Mouse (Mus musculus): ENCODE measurements around the gene Rcan1. TPM values are rescaled to one million over a fixed set of nuclear protein-coding genes. Genes with fewer than 3 reads are reported as not detected.
"Not testable (repeated sequence)": the region's sequence is repeated elsewhere in the genome, so short reads cannot be mapped to it uniquely, and the experiment has no call there.

Gene Rcan1
- total RNA-seq, 2 experiments from 2014 or later = 55.4 to 60.9 TPM

DNA sequence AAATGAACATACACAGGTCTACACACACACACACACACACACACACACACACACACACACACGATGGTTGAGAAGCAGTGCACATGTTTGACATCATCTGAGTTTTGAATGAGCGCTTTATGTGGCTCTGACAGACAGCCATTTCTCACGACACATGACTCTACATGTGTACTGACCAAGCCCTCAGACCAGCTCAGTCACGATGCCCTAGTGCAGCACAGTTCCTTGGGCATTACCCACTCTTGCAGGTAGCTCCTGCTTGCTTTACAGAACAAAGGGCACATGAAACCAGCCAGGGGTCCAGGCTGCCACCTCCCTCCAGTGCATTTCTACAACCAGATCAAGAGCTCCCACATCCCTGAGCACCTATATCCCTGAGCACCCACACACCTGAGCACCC is 27.7 kb downstream of the Rcan1 start:
- no peak for DNase-seq (ENCODE audit: low spot score in 2 of 2)
- intact Hi-C loops (cut with DNase I) = no loop called here

DNA sequence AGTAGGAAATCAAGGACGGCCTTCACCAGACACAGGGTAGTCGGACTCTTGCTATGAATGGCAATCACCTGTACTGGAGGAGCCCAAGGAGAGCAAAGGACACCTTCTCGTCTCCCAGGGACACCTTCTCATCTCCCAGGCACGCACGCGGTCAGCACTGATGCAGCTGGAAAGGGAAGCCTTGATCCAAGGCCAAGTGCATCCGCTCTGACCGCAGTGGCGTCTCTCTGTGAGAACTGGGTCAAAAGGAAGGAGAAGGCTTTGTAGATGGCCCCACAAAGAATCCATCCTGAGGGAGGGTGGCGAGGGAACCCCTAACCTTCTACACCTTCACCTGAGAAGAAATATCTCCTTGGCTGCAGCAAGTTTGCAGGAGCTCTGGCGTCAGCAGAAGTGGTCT is 28.5 kb downstream of the Rcan1 start:
- no peak for DNase-seq (ENCODE audit: low spot score in 2 of 2)
- intact Hi-C loops (cut with DNase I) = no loop called here

DNA sequence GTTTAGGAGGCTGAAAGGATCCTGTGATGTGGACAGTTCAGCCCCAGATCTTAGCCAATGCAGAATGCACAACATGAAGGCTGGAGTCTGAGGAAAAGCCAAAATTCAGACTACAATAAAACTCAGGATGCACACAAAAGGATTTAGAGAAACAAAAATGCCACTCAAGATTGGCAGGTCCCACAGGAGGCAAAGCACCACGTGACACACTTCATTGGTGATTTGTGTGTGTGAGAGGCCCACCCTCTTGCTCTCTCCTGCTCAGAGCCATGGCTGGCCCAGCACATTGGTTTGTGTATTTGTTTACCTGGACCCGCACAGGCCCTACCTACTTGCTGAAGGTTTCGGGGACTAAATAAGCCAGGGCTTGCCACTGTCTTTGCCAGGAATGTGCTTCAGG is 29.5 kb downstream of the Rcan1 start:
- DNase-seq (ENCODE audit: low spot score in 2 of 2) = no peak

DNA sequence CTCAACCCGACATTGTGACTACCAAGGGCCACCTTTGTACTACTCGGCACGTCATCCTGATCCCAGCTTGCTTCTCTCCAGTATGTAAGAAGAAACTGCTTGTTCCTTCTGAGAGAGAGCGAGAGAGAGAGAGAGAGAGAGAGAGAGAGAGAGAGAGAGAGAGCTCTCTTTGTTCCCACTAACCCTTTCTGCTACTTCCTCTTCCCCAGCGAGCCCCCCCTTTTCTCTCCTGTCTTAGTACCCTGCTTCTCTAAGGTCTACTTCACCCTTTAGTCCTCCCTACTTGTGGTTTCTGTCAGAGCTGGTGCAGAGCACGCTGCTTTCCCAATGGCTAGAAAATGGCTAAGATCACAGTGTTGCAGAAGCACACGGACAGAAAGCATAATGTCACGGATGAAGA is 30.4 kb downstream of the Rcan1 start:
- no peak for DNase-seq (ENCODE audit: low spot score in 2 of 2)
- intact Hi-C loops (cut with DNase I) = no loop called here

More for the DNA sequence above, 29.5 kb downstream of the Rcan1 start:
- intact Hi-C loops (cut with DNase I) = no loop called here

DNA sequence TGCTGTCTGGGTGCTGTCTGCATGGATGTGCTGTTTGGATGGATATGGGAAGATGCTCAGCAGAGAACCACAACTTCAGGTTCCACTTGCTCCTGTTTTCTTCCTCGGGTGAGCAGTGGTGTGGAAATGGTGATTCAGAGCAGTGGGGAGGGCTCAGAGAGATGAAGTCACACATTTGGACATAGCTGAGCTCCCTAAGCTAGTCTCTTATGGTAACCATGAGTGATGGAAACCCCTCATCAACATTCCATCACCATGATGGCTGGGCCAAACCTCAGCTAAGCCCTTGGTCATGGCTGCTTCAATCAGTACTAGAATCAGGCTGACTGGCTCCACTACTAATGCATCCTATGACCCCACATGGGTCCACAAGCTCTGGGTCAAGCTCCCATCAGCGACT is 30.9 kb downstream of the Rcan1 start:
- intact Hi-C loops (cut with DNase I) = no loop called here
- DNase-seq (ENCODE audit: low spot score in 2 of 2) = no peak

DNA sequence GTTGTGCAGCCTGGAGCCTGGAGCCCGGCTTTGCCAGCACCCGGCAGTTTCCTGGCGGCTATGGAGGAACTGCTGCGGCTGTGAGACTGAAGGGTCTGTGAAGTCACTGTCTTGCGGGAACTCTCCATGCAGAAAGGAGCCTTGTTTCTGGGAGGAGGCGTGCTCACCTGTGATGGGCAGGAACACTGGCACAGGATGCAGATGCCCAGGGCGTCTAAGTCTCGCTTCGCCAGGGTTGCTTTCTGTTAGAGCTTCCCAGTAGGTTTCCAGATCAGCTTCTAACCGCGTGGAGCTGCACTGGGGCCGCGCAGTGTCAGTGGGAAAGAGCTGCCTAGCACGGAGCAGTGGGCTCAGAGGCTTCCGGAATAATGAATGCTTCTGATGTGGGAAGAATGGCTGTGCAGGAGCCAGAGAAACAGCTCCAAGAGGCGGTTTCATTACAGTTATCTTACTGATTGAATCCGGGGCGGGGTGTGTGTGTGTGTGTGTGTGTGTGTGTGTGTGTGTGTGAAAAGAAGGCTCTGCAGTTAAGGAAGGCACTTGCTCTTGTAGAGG is 35.2 kb downstream of the Rcan1 start:
- no peak for DNase-seq (ENCODE audit: low spot score in 2 of 2)
- intact Hi-C loops (cut with DNase I) = no loop called here

DNA sequence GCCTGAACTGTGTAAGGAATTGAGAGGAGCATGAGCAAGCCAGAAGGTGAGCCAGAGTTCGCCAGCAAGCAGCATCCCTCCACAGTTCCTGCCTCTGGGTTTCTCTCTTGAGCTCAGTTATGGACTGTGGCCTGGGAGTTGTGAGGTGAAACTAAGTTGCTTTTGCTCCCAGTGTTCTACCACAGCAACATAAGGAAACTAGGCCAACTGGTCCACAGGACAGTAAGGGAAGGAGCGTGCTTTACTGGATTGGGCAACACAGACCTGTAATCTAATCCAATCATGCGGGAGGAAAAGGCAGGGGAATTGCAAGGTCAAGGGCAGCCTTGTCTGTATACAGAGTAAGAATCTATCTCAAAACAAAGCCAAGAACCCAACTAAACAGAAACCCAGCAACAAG is 37.5 kb downstream of the Rcan1 start:
- intact Hi-C loops (cut with DNase I) = no loop called here

DNA sequence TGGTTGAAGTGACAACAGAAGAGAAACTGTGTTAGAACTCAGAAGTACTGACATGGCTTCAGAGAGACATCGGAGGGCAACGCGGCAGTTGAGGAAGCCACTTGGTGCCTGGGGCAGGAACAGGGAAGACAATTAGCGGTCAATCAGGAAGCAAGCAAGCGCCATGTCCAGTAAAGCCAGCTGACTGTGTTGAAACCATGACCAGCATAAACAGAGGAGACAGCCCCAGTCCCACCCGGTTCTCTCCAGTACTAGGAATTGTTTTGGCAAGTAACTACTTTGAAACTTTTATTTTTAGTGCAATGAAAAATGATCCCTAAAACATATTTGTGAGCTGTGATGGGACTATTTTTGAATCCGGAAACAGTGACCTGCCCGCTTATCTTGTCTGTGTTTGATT is 39.9 kb downstream of the Rcan1 start:
- DNase-seq (ENCODE audit: low spot score in 2 of 2) = no peak

More for the DNA sequence above, 37.5 kb downstream of the Rcan1 start:
- no peak for DNase-seq (ENCODE audit: low spot score in 2 of 2)

DNA sequence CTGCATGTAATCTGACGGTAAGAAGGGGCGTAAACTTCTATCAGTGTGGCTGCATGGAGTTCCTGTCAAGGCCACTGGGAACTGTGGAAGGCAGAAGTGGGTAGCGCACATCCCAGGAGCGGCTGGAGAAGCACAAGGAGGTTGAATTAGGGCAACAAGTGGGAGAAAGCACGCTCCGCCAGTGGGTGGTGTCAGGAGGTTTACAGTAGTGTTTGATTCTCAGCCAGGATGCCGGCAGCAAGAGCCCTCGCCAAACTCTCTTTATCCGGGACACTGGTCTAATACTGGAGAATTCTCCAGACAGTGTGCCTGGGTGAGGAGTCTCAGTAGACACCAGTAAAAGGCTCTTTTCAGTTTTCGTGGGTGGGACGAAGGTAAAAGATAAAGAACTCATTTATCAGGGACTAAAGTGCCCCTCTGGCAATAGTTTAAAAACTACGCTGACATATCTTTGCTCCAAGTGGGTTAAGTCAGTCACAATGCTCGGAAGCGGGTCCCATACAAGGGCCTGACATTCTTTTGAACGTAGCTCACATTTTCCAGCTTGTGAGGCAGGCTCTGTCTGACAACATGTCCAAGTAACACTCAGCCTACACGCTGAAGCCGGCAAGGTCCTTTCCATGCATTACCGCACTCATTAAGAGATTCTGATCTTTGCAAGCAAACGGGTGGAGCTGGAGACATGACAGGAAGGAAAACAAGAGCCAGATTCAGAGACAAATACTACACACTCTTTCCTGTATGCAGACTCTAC is 42.3 kb downstream of the Rcan1 start:
- intact Hi-C loops (cut with DNase I) = no loop called here
- no peak for DNase-seq (ENCODE audit: low spot score in 2 of 2)

More for the DNA sequence above, 39.9 kb downstream of the Rcan1 start:
- intact Hi-C loops (cut with DNase I) = no loop called here

DNA sequence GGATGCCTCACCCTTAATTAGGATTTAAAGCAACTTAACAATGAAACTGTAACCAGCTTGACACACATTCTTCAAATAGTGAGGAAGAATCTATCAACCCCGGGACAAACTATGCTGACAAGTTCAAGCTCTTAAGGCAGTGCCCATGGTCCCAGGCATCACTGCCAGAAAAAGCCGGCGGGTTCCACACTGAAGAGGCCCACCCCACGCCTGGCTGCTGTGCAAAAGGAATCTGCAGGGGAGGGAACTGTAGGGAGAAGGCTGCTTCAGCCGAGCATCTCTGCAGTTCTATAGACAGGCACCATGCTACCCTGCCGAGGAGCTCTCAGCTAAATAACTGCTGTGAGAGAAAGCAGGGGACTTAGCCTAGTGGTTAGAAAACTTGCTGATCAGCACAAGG is 44.0 kb downstream of the Rcan1 start:
- intact Hi-C loops (cut with DNase I) = no loop called here
- no peak for DNase-seq (ENCODE audit: low spot score in 2 of 2)

DNA sequence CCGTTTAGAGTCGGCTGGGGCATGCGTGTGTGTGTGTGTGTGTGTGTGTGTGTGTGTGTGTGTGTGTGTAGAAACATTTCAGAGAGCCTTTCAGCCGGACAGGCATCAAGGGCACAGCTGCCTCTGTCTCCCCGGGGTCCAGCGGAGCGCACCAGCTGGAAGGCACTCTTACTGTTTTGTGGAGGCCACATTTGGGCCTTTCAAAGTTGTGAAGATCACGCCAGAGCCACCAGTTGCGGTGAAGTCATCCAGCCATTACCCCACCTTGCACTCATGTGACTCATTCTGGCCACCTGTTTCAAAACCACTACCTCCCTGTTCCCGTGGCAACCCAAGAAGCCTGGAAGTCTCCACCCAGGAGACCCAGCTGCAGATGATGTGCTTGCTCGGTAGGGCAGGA is 44.8 kb downstream of the Rcan1 start:
- intact Hi-C loops (cut with DNase I) = no loop called here

DNA sequence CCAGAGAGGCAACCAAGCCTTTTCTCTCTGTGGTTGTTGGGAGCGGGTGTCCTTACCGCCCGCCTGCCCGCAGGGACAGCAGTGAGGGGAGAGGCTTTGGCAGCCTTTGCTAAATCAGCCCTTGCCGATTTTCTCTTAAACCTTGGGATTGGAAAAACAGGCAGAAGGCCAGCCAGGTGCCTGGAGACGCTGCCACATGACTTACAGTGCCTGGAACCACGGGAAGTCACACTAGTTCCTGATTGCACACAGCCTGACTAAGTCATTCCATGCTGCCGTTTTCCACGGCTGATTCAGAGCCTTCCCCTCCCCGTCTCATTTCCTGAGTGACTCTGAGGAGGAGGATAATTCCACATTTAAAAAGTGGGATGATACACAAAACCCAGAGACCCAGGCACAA is 47.3 kb downstream of the Rcan1 start:
- intact Hi-C loops (cut with DNase I) = no loop called here
- no peak for DNase-seq (ENCODE audit: low spot score in 2 of 2)

More for the DNA sequence above, 44.8 kb downstream of the Rcan1 start:
- no peak for DNase-seq (ENCODE audit: low spot score in 2 of 2)

DNA sequence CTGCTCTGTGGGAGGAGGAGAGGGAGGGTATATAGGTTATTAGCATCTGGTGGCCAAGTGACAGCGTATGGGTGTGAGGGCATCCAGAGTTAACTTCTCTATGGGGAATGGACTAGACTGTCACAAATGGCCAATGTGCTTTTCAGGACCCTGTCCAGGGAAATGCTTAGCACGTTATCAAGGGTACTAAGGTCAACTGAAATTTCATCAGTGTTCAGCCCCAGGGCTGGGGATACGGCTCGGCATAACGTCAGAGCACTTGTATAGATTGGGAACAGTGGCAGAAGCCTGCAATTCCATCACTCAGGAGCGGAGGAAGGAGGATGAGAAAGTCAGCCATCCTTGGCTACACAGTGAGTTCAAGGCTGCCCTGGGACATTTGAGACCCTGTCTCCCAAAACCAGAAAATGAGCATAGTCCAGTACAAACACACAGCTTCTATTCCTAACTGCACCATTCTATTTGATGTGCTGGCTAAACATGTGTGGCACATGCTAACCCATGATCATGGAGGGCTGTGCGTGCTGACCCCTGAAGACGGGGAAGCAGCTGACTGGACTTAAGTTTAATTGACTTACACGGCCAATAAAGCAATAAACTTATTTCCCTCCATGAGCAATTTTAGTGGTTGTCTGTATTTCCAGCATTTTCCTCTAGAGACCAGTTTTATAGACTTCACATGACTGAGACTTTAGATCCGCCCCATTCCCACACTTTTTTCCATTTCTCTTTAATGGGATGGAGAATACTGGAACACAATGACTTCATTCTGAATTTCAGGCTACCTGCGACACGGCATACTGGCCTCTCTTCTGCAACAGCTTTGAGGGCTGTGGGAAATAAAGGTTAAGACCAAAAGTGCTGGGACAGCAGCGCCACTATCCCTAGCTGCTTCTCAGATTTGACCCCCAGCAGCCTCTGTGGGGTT is 48.0 kb downstream of the Rcan1 start:
- intact Hi-C loops (cut with DNase I) = no loop called here

DNA sequence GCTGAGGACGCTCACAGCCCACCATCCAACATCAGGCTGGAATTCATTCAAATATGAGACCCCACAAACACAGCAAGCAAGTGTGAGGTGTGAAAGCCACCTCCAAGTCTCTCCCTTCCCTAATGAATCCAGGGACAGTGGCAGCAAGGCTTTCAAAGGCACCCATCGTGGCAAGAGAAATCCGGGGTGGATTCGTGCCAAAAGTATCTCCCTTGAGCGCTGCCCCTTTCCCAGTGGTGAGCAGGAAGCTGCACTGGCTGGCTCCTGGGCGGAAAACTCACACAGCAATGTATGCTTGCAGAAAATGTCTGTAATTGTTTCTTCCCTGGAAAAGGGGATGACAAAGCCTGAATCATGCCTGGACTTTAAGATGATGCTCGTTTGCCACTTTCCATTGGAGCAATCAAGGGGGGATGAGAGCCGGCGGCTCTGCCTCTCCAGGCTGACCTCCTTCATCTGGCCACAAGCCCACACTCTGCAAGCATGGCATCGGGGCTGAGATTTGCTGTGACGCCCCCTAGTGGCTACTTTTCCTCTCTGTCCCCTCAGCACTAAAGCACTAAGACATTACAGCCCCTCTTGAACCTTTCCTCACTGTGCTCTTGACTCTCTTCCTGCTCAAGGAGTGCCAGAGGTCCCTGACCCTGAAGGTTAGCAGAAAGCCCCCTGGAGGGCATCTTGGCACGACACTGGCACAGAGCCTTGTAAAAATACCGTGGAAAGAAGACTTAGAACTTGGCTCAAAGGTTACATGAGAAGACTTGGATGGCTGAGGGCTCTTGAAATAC is 49.3 kb downstream of the Rcan1 start:
- intact Hi-C loops (cut with DNase I) = no loop called here
- DNase-seq (ENCODE audit: low spot score in 2 of 2) = no peak

More for the DNA sequence above, 48.0 kb downstream of the Rcan1 start:
- DNase-seq (ENCODE audit: low spot score in 2 of 2) = no peak

DNA sequence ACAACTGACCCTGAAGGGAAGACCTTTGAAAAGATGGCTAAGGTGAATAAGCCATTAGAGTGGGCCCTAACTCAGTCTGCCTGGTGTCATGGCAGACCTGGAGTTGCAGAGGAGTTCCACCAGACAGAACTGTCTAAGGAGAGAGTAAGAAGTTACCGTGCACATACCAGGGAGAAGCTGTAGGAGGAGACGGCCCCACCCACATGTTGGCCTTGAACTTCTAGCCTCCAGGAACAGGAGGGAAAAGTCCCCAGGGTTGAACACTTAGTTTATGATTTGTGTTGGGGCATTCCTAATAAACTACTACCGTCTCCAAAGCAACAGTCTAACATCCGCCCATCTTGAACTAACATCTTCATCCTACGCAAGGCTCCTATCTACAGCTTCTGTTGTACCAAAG is 50.0 kb downstream of the Rcan1 start:
- intact Hi-C loops (cut with DNase I) = no loop called here
- DNase-seq (ENCODE audit: low spot score in 2 of 2) = no peak

DNA sequence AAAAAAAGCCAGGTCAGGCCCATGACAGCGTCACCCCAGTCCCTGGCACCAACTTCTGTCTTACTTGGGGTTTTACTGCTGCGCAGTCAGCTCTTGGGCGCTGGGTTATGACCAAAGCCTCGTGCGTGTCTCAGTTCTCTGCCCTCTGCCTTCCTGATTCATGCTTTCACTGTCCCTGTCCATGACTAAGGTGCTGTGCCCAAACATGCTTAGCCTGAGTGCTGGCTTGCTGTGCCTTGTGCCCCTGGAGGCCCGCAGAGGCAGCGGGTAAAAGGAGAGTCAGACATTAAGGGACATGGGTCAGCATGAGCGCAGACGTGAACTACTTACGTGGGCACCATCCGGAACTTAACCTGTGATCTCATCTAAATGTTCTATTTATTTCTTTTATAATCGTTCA is 51.6 kb downstream of the Rcan1 start:
- intact Hi-C loops (cut with DNase I) = no loop called here
- DNase-seq (ENCODE audit: low spot score in 2 of 2) = no peak

DNA sequence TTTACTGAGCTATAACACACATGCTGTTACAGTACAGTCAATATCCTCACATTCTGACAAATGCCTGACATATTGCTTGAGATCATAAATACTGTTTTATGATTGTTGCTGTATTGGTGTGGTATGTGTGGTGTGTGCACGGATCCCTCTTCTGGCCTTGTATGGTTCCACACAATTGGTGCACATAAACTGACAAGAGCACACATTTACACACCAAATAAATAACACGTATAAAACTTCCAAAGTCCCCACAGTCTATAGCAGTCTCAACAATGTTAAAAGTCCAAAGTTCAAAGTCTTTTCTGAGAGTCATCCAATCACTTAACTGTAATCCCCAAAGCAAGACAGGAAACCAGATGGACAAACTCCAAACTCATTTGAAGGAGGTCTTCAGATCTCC is 53.4 kb downstream of the Rcan1 start:
- intact Hi-C loops (cut with DNase I) = no loop called here

DNA sequence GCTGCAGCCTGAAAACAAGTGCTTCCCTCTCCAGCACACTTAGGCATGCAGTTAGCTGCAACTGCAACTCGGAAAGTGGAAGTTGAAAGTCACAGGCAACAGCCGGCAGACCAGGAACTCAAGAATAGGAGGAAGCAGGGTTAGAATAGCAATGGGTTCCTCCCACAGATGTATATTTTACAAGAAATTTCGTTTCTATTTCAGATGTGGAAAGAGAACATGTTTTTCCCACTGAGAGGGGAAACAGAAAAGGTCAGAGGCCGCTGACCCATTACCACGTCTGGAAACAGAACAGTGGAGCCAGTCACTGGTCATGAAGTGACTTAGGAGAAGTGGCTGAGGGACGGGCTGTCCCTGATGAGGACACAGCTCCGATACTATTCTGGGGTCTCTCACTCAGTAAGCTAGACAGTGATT is 55.0 kb downstream of the Rcan1 start:
- intact Hi-C loops (cut with DNase I) = no loop called here

More for the DNA sequence above, 53.4 kb downstream of the Rcan1 start:
- no peak for DNase-seq (ENCODE audit: low spot score in 2 of 2)

DNA sequence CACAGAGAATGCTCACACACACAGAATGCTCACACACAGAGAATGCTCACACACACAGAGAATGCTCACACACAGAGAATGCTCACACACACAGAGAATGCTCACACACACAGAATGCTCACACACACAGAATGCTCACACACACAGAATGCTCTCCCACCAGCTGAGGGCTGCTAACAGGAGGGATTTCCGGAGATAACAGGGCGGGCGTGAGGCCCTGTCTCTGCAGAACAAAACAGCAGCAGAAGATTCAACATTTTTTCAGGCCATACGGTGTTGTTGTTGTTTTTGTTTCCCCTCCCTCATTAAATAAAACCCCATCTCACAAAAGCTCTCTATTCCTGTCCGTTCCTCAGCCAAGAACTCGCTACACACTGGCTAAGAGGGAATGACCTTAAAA is 55.6 kb downstream of the Rcan1 start:
- DNase-seq (ENCODE audit: low spot score in 2 of 2); intact Hi-C loops (cut with DNase I): not testable (repeated sequence)

More for the DNA sequence above, 55.0 kb downstream of the Rcan1 start:
- DNase-seq (ENCODE audit: low spot score in 2 of 2) = no peak

DNA sequence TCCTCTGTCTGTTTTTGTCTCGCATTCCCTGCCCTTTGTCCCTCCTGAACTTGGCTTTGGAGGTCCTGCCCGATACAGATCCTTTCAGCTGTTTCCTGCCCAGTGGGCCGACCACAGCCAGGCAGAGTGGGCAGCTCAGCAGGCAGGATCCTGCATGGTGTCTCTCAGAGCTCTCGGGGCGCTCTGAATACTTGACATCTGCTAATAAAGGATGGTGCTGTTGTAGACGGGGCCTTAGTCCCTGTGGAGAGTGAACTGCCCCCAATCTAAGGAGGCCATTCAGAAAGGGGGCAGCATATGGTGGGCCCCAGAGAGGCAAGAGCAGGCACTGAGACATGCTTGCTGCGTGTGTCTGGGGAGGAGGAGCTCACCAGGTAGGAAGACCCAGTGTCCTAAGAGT is 57.8 kb downstream of the Rcan1 start:
- intact Hi-C loops (cut with DNase I) = no loop called here
- no peak for DNase-seq (ENCODE audit: low spot score in 2 of 2)

Data from left cerebral cortex, postnatal 36 days (tissue).